Mouse (Mus musculus) myocyte (in vitro differentiated cells): Measurements from ENCODE around the gene Dcakd. TPM values are rescaled to one million over a fixed set of nuclear protein-coding genes. Genes with fewer than 3 reads are reported as not detected.

ENCODE experiments used
- H3K27me3 ChIP-seq: one replicate; pipeline ENCODE4 v1.6.1; 2011; ENCODE audit not compliant: control insufficient read depth, insufficient read depth, insufficient read length
- H3K36me3 ChIP-seq: one replicate; pipeline ENCODE4 v1.6.1; 2011; ENCODE audit not compliant: control insufficient read depth, insufficient read depth
- H3K4me2 ChIP-seq: one replicate; pipeline ENCODE4 v1.6.1; 2011; ENCODE audit warnings: low read depth, control low read depth
- H3K4me3 ChIP-seq: one replicate; pipeline ENCODE4 v1.5.1; 2011; ENCODE audit warnings: mild to moderate bottlenecking, control low read depth, moderate library complexity
- H3K79me2 ChIP-seq: one replicate; pipeline ENCODE4 v1.6.1; 2011; ENCODE audit not compliant: control insufficient read depth, insufficient read depth
- H3ac ChIP-seq: one replicate; pipeline ENCODE4 v1.6.1; 2011; ENCODE audit not compliant: control insufficient read depth, insufficient read length
- CEBPB ChIP-seq: IDR thresholded peaks from 2 replicates; pipeline ENCODE4 v1.6.1; 2011; ENCODE audit warnings: mild to moderate bottlenecking, moderate library complexity; ENCODE audit not compliant: poor library complexity, insufficient read depth, severe bottlenecking
- E2F4 ChIP-seq: IDR thresholded peaks from one replicate; pipeline ENCODE4 v1.6.1; 2011; ENCODE audit warnings: mild to moderate bottlenecking, control low read depth, moderate library complexity; ENCODE audit not compliant: insufficient read depth
- MAX ChIP-seq: IDR thresholded peaks from one replicate; pipeline ENCODE4 v1.6.1; 2011; ENCODE audit warnings: low read depth, mild to moderate bottlenecking, control low read depth
- MYOD1 ChIP-seq, 3 experiments: IDR thresholded peaks; one replicate each; pipeline ENCODE4 v1.6.1; 2011; ENCODE audit warnings: control low read depth in 2 of 3, low read depth in 2 of 3, mild to moderate bottlenecking in 2 of 3, moderate library complexity in 1 of 3; ENCODE audit not compliant: insufficient read length in 2 of 3, control insufficient read depth in 1 of 3
- MYOG ChIP-seq, 3 experiments: IDR thresholded peaks; one replicate each; pipeline ENCODE4 v1.6.1; 2011; ENCODE audit warnings: control low read depth in 2 of 3, low read depth in 2 of 3, mild to moderate bottlenecking in 2 of 3; ENCODE audit not compliant: insufficient read length in 2 of 3, control insufficient read depth in 1 of 3, insufficient read depth in 1 of 3
- POLR2A ChIP-seq: IDR thresholded peaks from one replicate; pipeline ENCODE4 v1.6.1; 2011; ENCODE audit warnings: low read depth, mild to moderate bottlenecking, control low read depth, moderate library complexity; ENCODE audit not compliant: insufficient read length
- POLR2AphosphoS2 ChIP-seq: IDR thresholded peaks from one replicate; pipeline ENCODE4 v1.6.1; 2011; ENCODE audit warnings: low read depth, control low read depth; ENCODE audit not compliant: insufficient read length
- REST ChIP-seq: IDR thresholded peaks from one replicate; pipeline ENCODE4 v1.6.1; 2011; ENCODE audit warnings: mild to moderate bottlenecking, control low read depth, moderate library complexity; ENCODE audit not compliant: insufficient read depth, insufficient read length
- SRF ChIP-seq: IDR thresholded peaks from one replicate; pipeline ENCODE4 v1.6.1; 2011; ENCODE audit warnings: low read depth; ENCODE audit not compliant: control insufficient read depth, insufficient read length
- TCF12 ChIP-seq: IDR thresholded peaks from one replicate; pipeline ENCODE4 v1.6.1; 2011; ENCODE audit warnings: mild to moderate bottlenecking, control low read depth; ENCODE audit not compliant: poor library complexity, insufficient read depth, severe bottlenecking
- TCF3 ChIP-seq: IDR thresholded peaks from one replicate; pipeline ENCODE4 v1.6.1; 2011; ENCODE audit warnings: low read depth, control low read depth; ENCODE audit not compliant: insufficient read length
- USF1 ChIP-seq: IDR thresholded peaks from one replicate; pipeline ENCODE4 v1.6.1; 2011; ENCODE audit warnings: low read depth, mild to moderate bottlenecking, control low read depth, moderate library complexity
- polyA plus RNA-seq: library from polyadenylated mRNA; unstranded; fragments of >200 nt; fragmentation: generic; extraction: Trizol; gene quantifications from one replicate; pipeline ENCODE4 v1.2.1, GENCODE M21; 2012; ENCODE audit warnings: missing spikeins

Dcakd gene
- polyA plus RNA-seq, 1 experiment, result 199 TPM

GRCm38 (mm10) chr11:103074121-103074650 lies 46.1 kb upstream of the Dcakd start:
- H3ac ChIP-seq, result no peak overlapping the region
- TF ChIP-seq POLR2AphosphoS2, result no peak
- TF ChIP-seq CEBPB, result no peak
- no peak for TF ChIP-seq MAX
- TF ChIP-seq TCF12, result no peak
- no peak for TF ChIP-seq E2F4
- no peak for TF ChIP-seq MYOD1 (IDR thresholded peaks at IDR 0.05; ENCODE audit: control insufficient read depth in 1 of 3, insufficient read length in 2 of 3, low read depth in 2 of 3)
- peak; percentile 0 for TF ChIP-seq POLR2A
- TF ChIP-seq SRF, result no peak
- no peak overlapping the region for H3K4me2 ChIP-seq
- peaks cover 45% of the 10 kb centered on the region for H3K36me3 ChIP-seq
- H3K4me3 ChIP-seq, result no peak overlapping the region
- no peaks in the 10 kb centered on the region for H3K27me3 ChIP-seq
- H3K79me2 ChIP-seq, result no peaks in the 10 kb centered on the region

GRCm38 (mm10) chr11:103073671-103074070 lies 45.5 kb upstream of the Dcakd start:
- H3K36me3 ChIP-seq, result peaks cover 48% of the 10 kb centered on the region
- no peak overlapping the region for H3K4me3 ChIP-seq
- H3ac ChIP-seq, result no peak overlapping the region
- TF ChIP-seq MYOD1 (IDR thresholded peaks at IDR 0.05; ENCODE audit: control insufficient read depth in 1 of 3, insufficient read length in 2 of 3, low read depth in 2 of 3), result no peak
- TF ChIP-seq MYOG (IDR thresholded peaks at IDR 0.05; ENCODE audit: control insufficient read depth in 1 of 3, insufficient read depth in 1 of 3, insufficient read length in 2 of 3, low read depth in 2 of 3), result no peak
- TF ChIP-seq POLR2A, result peak; percentile 31
- TF ChIP-seq E2F4, result no peak
- no peak for TF ChIP-seq CEBPB
- H3K27me3 ChIP-seq, result no peaks in the 10 kb centered on the region
- H3K4me2 ChIP-seq, result no peak overlapping the region
- H3K79me2 ChIP-seq, result no peaks in the 10 kb centered on the region

GRCm38 (mm10) chr11:103070322-103070880 lies 42.3 kb upstream of the Dcakd start:
- Histone ChIP-seq H3K36me3 (peaks cover 42% of the 10 kb centered on the region), H3K79me2 (no peaks in the 10 kb centered on the region)
- no peak for TF ChIP-seq MYOD1 (IDR thresholded peaks at IDR 0.05; ENCODE audit: control insufficient read depth in 1 of 3, insufficient read length in 2 of 3, low read depth in 2 of 3)
- no peak for TF ChIP-seq POLR2AphosphoS2
- TF ChIP-seq TCF3, result no peak
- no peak for TF ChIP-seq E2F4

GRCm38 (mm10) chr11:103069731-103070130 lies 41.6 kb upstream of the Dcakd start:
- H3K4me2 ChIP-seq, result no peak overlapping the region
- no peaks in the 10 kb centered on the region for H3K27me3 ChIP-seq
- no peaks in the 10 kb centered on the region for H3K79me2 ChIP-seq
- peaks cover 44% of the 10 kb centered on the region for H3K36me3 ChIP-seq
- TF ChIP-seq TCF3 (no peak), POLR2AphosphoS2 (peak; percentile 51), USF1 (no peak)
- H3ac ChIP-seq, result no peak overlapping the region
- no peak overlapping the region for H3K4me3 ChIP-seq

More at GRCm38 (mm10) chr11:103070322-103070880, 42.3 kb upstream of the Dcakd start:
- H3K27me3 ChIP-seq, result no peaks in the 10 kb centered on the region
- H3K4me2 ChIP-seq, result no peak overlapping the region
- no peak overlapping the region for H3ac ChIP-seq
- no peak overlapping the region for H3K4me3 ChIP-seq

DNA sequence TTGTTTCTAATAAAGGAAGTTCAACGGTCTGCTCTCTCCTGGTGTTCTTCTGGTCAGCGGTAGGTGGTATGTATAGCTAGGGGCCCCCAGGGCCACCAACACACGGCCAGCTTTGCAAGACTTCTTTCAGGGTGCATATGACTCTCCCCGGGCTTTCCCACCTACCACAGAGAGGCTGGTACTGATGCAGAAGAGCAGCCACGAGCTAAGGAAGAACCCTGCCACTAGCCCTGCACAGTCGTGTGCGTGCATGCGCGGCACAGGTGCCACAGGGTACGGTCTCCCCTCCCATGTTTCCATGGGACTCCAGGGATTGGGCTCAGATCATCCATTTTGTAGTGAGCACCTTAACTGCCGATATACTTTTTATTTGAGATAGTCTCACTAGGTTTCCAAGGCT lies 40.8 kb upstream of the Dcakd start:
- Histone ChIP-seq H3K27me3 (no peaks in the 10 kb centered on the region), H3K79me2 (no peaks in the 10 kb centered on the region), H3K4me2 (no peak overlapping the region), H3ac (no peak overlapping the region), H3K36me3 (peaks cover 52% of the 10 kb centered on the region), H3K4me3 (no peak overlapping the region)
- TF ChIP-seq TCF12 (no peak), POLR2A (peak; percentile 43), MYOD1 (IDR thresholded peaks at IDR 0.05; ENCODE audit: control insufficient read depth in 1 of 3, insufficient read length in 2 of 3, low read depth in 2 of 3) (no peak), MYOG (IDR thresholded peaks at IDR 0.05; ENCODE audit: control insufficient read depth in 1 of 3, insufficient read depth in 1 of 3, insufficient read length in 2 of 3, low read depth in 2 of 3) (no peak), E2F4 (no peak), CEBPB (no peak), USF1 (no peak), MAX (no peak), REST (no peak), POLR2AphosphoS2 (peak; percentile 51), SRF (no peak)
